Mouse (Mus musculus) G1E (cell line): ENCODE data around the gene Men1. TPM values are rescaled to one million over a fixed set of nuclear protein-coding genes. Genes with fewer than 3 reads are reported as not detected.

Source experiments
- ATAC-seq: 2 replicates; pipeline ENCODE4 v1.8.0; 2016; ENCODE audit warnings: mild to moderate bottlenecking; ENCODE audit not compliant: insufficient number of reproducible peaks, poor library complexity, low FRiP score, severe bottlenecking; ENCODE audit errors: extremely low read depth
- DNase-seq: peaks from one replicate; pipeline ENCODE4 v3.0.0; 2012; ENCODE audit warnings: low spot score
- H3K27me3 ChIP-seq: 2 replicates; pipeline ENCODE4 v1.6.1; 2012; ENCODE audit warnings: mild to moderate bottlenecking, low read length, inconsistent platforms; ENCODE audit not compliant: insufficient read depth
- H3K36me3 ChIP-seq: replicated peaks from 2 replicates; pipeline ENCODE3; 2012; ENCODE audit warnings: mild to moderate bottlenecking, inconsistent platforms
- H3K4me1 ChIP-seq: 2 replicates; pipeline ENCODE4 v1.6.1; 2012; ENCODE audit warnings: low read depth, low read length, inconsistent platforms, mixed read lengths; ENCODE audit not compliant: insufficient read depth
- H3K4me3 ChIP-seq: 2 replicates; pipeline ENCODE4 v1.5.1; 2012; ENCODE audit warnings: low read depth, mild to moderate bottlenecking, inconsistent platforms, low read length, moderate library complexity, mixed read lengths
- H3K9me3 ChIP-seq: replicated peaks from 2 replicates; pipeline ENCODE4 v1.6.1; 2012; ENCODE audit warnings: inconsistent platforms
- CTCF ChIP-seq: IDR thresholded peaks from 2 replicates; pipeline ENCODE4 v1.5.1; 2012; ENCODE audit warnings: low read depth, low read length, inconsistent platforms, mixed read lengths
- GATA1 ChIP-seq: IDR thresholded peaks from 2 replicates; pipeline ENCODE4 v1.6.1; 2012; ENCODE audit warnings: borderline replicate concordance, low read length, inconsistent platforms, mixed read lengths
- GATA2 ChIP-seq: IDR thresholded peaks from 2 replicates; pipeline ENCODE4 v1.6.1; 2012; ENCODE audit warnings: low read depth, low read length, inconsistent platforms, borderline replicate concordance
- POLR2AphosphoS5 ChIP-seq: IDR thresholded peaks from 2 replicates; pipeline ENCODE4 v1.6.1; 2012; ENCODE audit warnings: low read depth, low read length, inconsistent platforms; ENCODE audit not compliant: insufficient replicate concordance
- TAL1 ChIP-seq: conservative IDR thresholded peaks from 2 replicates; pipeline ENCODE4 v1.6.1; 2012; ENCODE audit warnings: low read depth, low read length, inconsistent platforms, mixed read lengths
- polyA plus RNA-seq: library from polyadenylated mRNA; stranded (reverse); fragments of >175 nt; gene quantifications from 2 replicates; pipeline ENCODE4 v1.2.3, GENCODE M21; 2012
- total RNA-seq, 2 experiments: library from RNA; stranded (forward) in 1 of 2; stranded (reverse) in 1 of 2; fragments of 200-1000 nt in 1 of 2; fragments of >200 nt in 1 of 2; fragmentation: Nextera tagmentation in 1 of 2; gene quantifications; 2 replicates each; pipeline ENCODE4 v1.2.3; 2014 to 2017

The Men1 gene
- total and polyA plus RNA-seq, 3 experiments, result 30.9 to 146 (median 53.9) TPM

GRCm38 (mm10) chr19:6299003-6299402 is 35.8 kb upstream of the Men1 start:
- no peak for TF ChIP-seq CTCF
- TF ChIP-seq GATA2, result no peak
- TF ChIP-seq POLR2AphosphoS5, result no peak
- no peak for TF ChIP-seq GATA1
- TF ChIP-seq TAL1, result no peak
- no peaks in the 10 kb centered on the region for H3K27me3 ChIP-seq
- DNase-seq (no peak), ATAC-seq (no peak)
- H3K4me3 ChIP-seq, result no peak overlapping the region
- H3K4me1 ChIP-seq, result peaks cover 93% of the 10 kb centered on the region
- H3K9me3 ChIP-seq, result no peaks in the 10 kb centered on the region
- peaks cover 67% of the 10 kb centered on the region for H3K36me3 ChIP-seq

GRCm38 (mm10) chr19:6299450-6300267 is 35.1 kb upstream of the Men1 start:
- peaks cover 60% of the 10 kb centered on the region for H3K36me3 ChIP-seq

DNA sequence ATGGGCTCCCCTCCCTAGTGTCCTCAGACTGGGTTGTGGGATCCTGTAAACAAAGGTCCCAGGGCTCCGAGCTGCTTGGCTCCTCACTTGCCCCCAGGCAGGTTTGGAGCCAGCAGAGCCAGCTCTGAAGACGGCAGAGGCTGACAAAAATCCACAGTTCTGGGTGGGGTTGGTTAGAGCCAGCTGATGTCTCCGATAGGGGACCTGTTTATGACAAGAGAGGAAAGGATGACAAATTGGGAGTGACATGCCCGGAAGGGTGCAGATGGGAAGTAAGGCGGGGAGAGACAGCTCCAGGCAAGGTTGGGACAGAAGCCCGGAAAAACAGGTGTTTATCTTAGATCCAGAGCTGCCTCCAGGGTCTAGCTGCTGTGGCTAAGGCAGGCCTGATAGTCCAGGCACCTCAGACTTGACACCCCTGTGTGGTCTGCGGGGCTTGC is 34.4 kb upstream of the Men1 start:
- H3K4me1 ChIP-seq, result peaks cover 90% of the 10 kb centered on the region
- ATAC-seq, result peak; percentile 46
- H3K27me3 ChIP-seq, result no peaks in the 10 kb centered on the region
- peak; percentile 61 for DNase-seq
- H3K9me3 ChIP-seq, result no peaks in the 10 kb centered on the region
- peaks cover 52% of the 10 kb centered on the region for H3K36me3 ChIP-seq
- peak overlapping the region; percentile 24; the same call in 1 of the 2 replicates for H3K4me3 ChIP-seq
- TF ChIP-seq CTCF (no peak), GATA1 (no peak), TAL1 (peak; percentile 69; the same call in 1 of the 2 replicates)

More at GRCm38 (mm10) chr19:6299450-6300267, 35.1 kb upstream of the Men1 start:
- DNase-seq (no peak), ATAC-seq (no peak)
- peak overlapping the region; percentile 44; the same call in 1 of the 2 replicates for H3K4me3 ChIP-seq
- H3K9me3 ChIP-seq, result no peaks in the 10 kb centered on the region
- peaks cover 92% of the 10 kb centered on the region for H3K4me1 ChIP-seq
- no peaks in the 10 kb centered on the region for H3K27me3 ChIP-seq
- no peak for TF ChIP-seq GATA1
- no peak for TF ChIP-seq CTCF
- no peak for TF ChIP-seq GATA2
- TF ChIP-seq POLR2AphosphoS5, result no peak
- no peak for TF ChIP-seq TAL1

- H3K4me1 ChIP-seq, result peaks cover 87% of the 10 kb centered on the region
- ATAC-seq (no peak), DNase-seq (no peak)
- H3K36me3 ChIP-seq, result peaks cover 36% of the 10 kb centered on the region
- no peaks in the 10 kb centered on the region for H3K9me3 ChIP-seq
- no peak for TF ChIP-seq TAL1
- no peak for TF ChIP-seq CTCF
- TF ChIP-seq GATA1, result no peak
- no peak for TF ChIP-seq POLR2AphosphoS5
- TF ChIP-seq GATA2, result no peak
- no peaks in the 10 kb centered on the region for H3K27me3 ChIP-seq
- H3K4me3 ChIP-seq, result peak overlapping the region; percentile 31; the same call in 1 of the 2 replicates
Measured at GRCm38 (mm10) chr19:6302114-6302513, 32.7 kb upstream of the Men1 start.

- no peak for TF ChIP-seq CTCF
- no peak for TF ChIP-seq GATA2
- no peak for TF ChIP-seq POLR2AphosphoS5
- no peak for TF ChIP-seq TAL1
- no peak for TF ChIP-seq GATA1
- ATAC-seq (no peak), DNase-seq (no peak)
- H3K9me3 ChIP-seq, result no peaks in the 10 kb centered on the region
- H3K4me1 ChIP-seq, result peaks cover 87% of the 10 kb centered on the region
- peaks cover 31% of the 10 kb centered on the region for H3K36me3 ChIP-seq
- no peaks in the 10 kb centered on the region for H3K27me3 ChIP-seq
- H3K4me3 ChIP-seq, result peak overlapping the region; percentile 31; the same call in 1 of the 2 replicates
Measured at GRCm38 (mm10) chr19:6302522-6302921, 32.3 kb upstream of the Men1 start.

GRCm38 (mm10) chr19:6303831-6304230 is 30.9 kb upstream of the Men1 start:
- DNase-seq, result no peak
- ATAC-seq, result no peak
- no peaks in the 10 kb centered on the region for H3K9me3 ChIP-seq
- H3K27me3 ChIP-seq, result no peaks in the 10 kb centered on the region
- H3K4me3 ChIP-seq, result no peak overlapping the region
- H3K4me1 ChIP-seq, result peaks cover 86% of the 10 kb centered on the region
- H3K36me3 ChIP-seq, result peaks cover 27% of the 10 kb centered on the region
- TF ChIP-seq GATA2, result no peak
